Mouse (Mus musculus): Measurements from ENCODE around the gene Exoc2.

Exoc2 gene

DNA sequence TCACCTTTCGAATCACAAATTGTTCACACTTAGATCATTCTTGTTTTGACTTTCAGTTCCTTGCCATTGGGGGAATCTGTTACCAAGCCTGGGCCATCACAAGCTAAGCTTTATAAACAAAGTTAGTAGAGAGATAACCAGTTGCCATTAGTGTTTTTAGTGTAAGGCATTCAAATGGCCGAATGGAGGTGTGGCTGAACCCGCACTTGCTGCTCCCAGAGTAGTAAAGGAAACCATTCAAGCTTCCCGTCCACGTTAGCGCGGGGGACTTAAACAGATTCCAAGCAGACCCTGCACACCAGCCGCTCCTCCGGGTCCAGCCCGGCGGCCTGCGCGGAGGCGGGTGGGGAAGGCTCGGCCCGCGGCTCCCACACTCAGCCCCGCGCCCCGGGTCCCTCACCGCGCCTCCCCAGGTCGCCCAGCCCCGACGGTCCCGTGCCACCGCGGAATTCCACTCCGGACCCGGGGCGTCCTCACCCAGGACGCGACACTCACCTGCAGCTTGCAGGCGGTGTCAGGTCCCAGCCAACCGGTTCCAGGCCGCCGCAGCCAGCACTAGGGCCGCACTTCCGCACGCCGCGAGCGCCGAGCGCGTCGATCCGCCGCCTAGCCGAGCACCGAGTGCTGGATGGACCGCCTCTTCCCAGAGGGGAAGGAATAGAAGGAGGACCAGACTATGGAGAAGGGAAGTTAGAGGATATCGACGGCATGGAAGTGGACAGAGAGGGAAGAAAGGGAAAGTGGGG is at the start of gene Exoc2, which contains the start of gene Gm5447:
Gene Exoc2 (minus strand): TSS at position 593 of the 746 bp plus-strand sequence.
Gene Gm5447 (plus strand): TSS at position 704 of the 746 bp plus-strand sequence.
- peak; percentile 90 for DNase-seq (ENCODE audit: low read depth, low spot score)

DNA sequence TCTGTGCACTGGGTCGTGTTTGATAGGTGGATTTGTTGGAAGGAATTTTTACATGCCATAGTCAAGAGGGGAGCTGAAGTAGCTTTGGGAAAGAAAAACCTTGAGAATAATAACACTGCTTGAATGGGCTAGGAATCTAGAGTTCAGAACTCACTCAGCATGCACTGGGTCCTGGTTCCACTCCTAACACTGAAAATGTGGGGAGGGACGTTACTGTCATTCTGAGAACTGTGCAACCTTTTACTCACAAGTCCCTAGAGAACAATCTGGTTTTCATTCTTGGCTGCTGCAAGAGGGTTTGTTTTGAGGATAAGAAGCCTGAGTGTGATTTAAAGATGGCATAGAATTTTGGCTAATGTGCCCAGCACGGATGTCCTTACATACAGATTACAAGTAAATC is 49.8 kb upstream of the Exoc2 start:
- no peak for DNase-seq (ENCODE audit: low read depth, low spot score)

DNA sequence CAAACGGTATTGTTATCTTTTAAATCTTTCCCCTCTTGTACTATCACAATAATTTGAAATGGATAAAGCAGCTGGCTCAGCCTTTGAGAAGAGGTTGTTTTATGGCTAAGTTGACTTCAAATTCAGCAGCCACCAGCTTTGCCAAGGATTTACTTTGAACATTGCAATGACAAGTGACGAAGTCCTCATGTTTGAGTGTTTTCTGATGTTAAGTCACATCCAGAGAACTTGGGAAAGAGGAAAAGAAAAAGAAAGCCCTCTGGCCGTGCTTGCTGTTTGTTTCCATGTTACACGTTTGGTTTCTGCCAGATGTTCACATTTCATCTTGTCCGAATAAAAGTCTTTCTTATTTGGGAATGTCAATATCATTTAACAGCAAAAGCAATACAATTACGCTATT is 48.0 kb upstream of the Exoc2 start:
- no peak for DNase-seq (ENCODE audit: low read depth, low spot score)

DNA sequence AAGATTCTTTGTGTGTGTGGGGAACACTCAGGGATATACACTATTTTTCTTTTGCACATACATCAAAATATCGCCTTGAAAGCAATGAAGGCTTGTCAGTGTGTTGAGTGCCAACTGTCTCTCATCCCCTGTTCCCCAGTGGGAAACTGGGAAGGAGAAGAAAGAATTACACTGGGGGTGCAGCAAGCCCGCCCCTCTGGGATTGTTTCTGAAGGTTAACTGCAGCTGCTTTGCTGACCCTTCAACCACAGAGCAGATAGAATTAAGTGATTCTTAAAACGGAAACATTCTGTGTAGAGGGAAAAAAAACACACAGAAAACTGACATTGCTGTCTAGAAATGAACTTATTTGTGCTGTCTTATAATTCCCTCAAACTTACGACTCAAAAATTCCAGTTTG is 47.6 kb upstream of the Exoc2 start:
- DNase-seq (ENCODE audit: low read depth, low spot score), result no peak

DNA sequence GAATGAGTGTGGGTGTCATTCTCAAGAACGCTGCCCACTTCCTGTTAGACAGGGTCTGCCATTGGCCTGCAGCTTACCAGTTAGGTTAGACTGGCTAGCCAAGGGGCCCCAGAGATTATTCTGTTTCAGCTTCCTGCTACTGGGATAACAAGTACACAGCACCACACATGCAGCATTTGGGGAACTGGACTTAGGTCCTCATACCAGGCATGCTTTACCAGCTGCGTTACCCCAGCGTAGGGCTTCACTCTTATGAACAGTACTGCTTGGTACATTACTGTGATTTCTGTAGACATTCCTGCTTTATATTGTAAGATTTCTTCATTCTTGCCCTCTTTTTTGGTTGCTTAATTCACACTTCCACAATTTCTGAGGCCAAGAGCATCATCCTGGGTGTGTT is 43.7 kb upstream of the Exoc2 start:
- no peak for DNase-seq (ENCODE audit: low read depth, low spot score)

DNA sequence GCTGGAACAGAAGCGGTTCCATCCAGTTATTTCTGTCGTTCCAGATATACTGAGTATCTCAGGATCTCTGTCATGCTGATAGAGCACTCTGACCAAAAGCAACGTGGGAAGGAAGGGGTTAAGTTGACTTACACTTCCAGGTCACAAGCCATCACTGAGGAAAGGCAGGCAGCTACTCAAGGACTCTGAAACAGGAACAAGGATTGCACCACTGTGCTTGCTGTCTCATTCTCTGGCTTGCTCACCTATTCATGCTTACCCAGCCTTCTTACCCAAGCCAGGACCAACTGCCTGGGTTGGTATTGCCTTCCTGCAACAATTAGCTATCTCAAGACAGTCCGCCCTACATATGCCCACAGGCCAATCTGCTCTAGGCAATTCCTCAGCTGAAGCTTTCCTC is 31.1 kb upstream of the Exoc2 start:
- DNase-seq (ENCODE audit: low read depth, low spot score), result no peak

DNA sequence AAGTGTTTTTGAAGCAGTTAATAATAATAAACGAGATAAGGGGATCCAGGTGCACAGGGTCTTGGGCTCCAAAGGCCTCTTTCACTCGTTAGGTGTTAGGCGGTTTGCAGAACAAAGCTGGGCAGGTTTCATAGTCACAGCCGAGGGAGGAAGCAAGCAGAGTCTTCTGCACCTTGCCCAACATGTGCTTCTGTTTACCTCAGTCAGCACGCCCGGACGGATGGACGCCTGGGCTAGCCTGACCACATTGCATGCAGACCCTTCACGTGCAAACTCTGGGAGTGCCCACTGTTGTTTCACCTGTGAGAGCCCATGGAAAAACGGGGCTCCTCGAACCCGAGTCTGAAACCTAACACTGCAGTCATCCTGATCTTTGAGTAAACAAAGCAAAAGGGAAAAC is 30.6 kb upstream of the Exoc2 start:
- no peak for DNase-seq (ENCODE audit: low read depth, low spot score)

DNA sequence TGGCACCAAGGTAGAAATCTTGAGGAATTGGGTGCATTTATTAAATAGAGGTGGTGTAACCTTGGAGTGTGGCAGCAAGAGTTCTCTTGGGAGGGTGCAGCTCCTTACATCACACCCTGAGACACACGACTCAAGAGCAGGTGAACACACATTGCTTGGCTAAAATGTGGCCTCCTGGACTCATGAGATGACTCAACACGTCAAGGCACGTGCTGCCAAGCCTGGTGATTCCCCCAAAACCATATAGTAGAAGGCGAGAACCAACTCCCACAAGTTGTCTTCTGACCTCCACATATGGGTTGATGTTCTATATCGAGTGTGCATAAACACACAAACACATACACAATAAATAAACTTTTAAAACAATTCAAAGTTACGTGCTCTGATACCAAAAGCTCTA is 25.9 kb upstream of the Exoc2 start:
- DNase-seq (ENCODE audit: low read depth, low spot score), result no peak

DNA sequence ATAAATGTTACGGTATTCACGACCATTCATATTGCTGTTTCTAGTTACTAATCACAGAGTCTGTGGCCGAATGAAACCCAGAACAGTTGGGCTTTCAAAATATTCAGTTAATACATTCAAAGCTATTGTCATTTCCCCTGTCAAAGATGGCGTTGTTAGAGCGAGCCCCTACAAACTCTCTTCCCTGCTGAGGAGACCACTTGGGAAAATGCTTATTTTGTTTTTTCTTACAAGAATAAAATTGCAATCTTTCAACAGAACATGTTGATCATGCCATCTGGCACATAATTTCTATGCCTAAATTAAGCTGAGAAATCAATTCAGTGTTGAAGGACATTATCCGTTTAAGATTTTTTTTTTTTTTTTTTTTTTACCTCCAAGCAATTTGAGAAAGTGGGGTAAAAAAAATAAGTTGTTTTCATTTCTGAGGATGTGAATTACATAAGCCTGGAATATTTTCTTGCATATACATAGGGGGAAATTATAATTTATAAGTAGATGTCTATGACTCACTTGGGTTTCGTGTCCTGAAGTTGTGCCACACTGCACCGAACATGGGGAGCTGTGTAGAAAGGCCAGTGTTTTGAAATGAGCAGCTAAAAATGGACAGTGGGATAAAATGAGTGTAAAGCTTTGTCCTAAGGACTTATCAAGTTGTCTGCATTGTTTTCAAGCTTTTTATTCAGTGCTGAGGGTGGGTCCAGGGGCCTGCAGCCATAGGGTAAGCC is 23.8 kb upstream of the Exoc2 start:
- no peak for DNase-seq (ENCODE audit: low read depth, low spot score)

DNA sequence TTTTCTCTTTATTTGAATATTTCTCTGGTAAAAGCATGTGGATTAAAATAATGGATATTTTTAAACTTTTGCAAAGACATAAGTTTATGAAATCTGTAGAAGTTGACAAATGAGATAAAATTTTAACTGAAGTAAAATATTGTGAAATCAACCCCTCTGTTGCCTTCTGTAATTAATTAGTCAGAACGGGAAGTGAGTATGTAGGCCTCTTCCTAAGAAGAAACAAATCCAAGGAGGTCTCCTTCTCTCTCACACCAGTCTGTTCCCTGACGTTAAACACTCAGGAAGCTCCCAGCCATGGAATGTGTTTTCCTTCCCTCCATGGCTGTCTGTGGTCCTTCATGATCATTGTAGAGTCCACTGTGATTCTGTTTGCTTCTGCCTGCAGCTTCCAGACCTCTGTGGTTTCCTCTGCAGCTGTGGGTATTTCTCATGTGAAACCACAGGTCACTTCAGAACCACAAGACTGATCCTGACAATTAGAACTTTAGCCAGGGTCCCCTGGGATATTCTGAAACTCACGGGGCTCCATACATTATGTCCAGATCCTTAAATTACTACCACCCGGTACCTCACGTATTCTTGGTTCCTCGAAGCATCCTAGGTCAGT is 20.5 kb upstream of the Exoc2 start:
- DNase-seq (ENCODE audit: low read depth, low spot score), result no peak

DNA sequence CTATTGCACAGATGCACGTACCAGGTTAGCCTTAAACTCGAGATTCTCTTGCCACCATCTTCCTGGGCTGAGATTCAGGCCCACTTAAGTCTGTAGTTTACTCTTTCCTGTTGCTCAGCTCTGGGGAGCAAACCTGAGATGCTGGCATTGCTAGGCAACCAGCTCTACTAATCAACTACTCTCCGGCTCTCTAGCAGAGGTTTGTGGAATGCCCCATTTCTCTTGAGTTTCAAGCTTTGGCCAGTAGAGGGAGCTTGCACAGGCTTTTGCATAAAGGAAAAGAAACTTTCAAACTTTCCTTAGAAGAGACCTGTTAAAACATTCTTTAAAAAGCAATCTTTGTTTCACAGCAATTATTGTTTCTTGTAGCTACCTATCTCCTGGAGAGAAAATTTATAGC is 19.9 kb upstream of the Exoc2 start:
- peak; percentile 85 for DNase-seq (ENCODE audit: low read depth, low spot score)

DNA sequence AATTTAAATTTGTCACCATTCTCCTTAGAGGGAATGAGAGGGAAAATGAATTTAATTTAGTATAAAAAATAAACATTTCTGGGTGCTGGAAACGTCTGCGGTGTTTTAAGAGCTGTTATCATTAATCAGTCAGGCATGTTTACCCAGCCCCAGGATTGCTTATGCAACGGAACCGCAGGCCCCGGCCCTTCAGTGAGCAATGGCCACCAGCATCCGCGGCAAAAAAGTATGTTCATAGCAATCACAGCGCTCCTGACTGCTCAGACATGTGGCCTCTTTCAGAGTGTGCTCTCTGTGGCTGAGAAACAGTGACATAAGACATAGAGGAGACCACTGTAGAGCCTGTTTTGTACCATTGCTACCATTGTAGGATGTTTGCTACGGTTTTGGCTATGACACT is 16.3 kb upstream of the Exoc2 start:
- no peak for DNase-seq (ENCODE audit: low read depth, low spot score)

DNA sequence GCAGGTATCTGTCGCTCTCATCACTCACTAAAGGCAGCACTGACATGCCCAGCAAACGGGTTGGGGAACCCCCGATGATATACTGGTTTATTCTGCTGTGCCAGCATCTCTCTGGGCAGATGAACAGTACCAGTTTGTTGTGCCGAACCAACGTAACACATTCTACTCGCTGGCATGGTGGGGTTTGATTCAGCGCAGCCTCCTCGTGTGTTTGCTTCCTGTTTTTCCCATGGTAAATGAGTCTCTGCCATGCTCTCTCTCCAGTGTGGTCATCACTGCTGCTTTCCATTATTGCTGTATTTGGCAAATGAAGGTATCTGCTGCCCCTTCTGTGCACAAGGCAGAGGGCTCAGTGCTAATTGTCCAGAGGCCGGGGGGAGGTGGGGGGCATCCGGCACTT is 15.8 kb upstream of the Exoc2 start:
- DNase-seq (ENCODE audit: low read depth, low spot score), result no peak

DNA sequence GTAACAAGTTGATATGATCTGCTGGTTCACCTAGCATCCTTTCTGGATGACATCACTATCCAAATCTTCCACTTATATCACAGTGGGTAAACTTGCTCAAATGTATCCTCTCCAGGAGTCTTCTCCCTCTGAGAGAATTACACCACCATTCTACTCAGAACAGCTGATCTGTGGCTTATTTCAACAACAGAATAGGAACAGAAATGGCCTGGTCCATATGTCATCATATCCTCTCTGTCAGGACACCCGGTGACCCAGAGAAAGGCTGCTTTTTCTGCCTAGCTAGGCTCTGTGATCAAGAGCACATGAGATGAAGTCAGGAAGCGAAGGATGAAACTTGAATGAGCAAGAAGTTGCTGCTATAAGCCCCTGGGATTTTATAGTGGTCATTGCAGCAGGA is 13.8 kb upstream of the Exoc2 start:
- DNase-seq (ENCODE audit: low read depth, low spot score), result no peak

DNA sequence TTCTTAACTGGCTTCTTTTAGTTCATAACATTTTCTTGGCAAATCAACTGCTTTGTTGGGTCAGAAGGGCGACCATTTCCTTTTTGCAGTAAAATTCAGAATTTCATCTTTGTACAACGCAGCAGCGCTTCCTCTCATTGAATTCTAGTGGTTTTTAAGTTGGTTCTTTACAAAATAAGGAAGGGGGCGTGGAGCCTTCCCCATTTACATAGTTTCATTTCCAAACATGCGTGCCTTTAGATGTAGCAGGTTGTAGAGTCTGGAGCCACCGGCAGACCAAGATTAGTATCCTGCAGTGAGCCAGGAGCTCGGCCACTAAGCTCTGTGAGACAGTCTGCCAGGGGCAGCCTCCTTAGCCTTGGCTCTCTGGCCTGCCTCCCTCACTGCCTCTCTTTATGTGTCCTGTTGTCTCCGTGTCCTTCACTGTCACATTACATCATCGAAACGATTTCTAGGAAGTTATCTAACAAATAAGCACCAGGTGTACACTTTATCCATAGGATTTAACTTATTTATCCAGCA is 13.1 kb upstream of the Exoc2 start:
- no peak for DNase-seq (ENCODE audit: low read depth, low spot score)

DNA sequence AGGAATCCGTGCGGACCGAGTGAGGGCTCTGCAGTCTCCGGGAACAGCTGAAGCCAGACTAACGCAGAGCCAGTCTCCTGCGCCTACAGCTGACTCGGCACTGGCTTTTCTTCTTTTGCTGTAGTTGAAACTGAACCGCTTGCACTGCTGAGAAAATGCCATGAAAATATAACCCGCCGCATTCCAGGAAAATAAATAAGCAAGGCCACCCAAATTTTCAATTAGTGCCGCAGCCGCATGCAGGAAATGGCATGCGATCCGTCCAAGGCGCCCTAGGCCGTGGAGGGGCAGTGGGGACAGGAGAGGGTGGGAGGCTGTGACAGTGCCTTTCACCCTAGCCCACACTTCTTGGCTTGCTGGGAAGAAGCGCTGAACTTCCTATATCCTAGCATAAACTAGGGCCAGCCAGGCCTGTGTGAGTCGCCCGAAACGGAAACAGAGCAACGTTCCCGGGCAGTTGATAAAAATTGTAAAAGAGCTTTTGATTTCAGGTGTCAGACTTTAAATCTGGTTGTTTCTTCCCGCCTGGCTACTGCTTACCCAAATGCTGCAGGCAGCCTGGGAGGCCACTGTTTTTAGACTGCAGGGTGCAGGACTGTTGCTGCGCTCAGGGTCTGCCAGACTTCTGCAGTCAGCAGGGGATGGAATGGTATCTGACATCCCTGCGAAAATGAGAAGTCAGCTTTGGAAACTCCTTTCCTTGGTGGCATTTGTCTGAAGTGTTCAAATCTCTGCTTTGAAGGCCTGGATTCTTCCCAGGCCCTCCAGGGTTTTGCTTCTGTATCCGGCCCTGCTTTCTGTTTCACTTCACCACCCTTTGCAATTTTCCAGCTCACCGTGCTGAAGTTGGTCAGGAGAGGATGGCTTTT is 11.9 kb upstream of the Exoc2 start:
- DNase-seq (ENCODE audit: low read depth, low spot score), result peak; percentile 46

DNA sequence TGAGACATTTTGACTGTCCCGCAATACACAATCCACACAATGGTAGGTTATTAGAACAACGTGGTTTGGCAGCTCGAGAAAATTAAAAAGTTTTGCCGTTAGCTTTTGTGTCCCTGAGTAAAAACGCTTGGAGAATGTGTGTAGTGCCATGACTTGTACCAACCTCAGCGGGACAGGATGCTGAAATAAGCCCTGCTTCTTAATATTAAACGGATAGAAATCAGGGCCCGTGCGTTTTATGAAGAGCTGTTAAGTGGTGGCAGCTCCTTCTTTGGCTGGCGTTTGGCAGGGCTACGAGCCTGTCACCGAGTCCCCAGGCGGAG is 11.3 kb upstream of the Exoc2 start:
- no peak for DNase-seq (ENCODE audit: low read depth, low spot score)

DNA sequence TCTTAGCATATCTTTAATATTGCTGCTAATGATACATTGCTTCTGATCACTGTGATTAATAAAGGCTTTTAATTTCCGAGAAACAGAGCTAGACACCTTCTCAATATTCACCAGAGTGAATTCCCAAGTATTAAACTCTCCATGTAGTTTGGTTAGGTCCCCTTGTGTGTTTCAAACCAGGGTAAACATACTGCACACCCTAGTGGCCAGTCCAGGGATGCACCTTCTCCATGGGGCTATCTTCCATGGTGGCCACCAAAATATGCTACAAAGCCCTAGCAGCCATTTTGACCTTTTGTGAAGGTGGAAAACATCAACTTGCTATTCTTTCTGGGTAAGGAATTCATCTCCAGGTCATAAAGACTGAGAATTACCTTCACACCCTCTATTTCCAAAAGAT is 7.8 kb upstream of the Exoc2 start:
- peak; percentile 64 for DNase-seq (ENCODE audit: low read depth, low spot score)

DNA sequence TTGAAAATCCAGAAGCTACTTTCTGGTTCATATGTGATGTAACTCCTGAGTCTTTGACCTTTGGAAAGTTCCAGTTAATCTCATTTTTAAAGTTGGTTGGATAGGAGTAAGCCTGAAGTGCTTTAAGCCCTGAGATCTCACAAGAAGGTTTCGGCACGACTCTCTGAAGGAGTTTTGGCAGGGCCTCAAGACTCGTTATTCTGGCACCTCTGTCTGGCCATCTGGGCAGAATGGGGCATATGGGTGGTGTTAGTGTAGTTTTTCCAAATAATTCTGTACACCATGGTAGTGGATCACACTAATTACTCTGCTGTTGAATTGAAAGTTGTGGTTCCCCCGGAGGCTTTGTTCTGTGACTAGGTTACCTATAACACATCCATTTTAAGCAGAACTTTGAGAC is 4.3 kb upstream of the Exoc2 start:
- DNase-seq (ENCODE audit: low read depth, low spot score), result no peak

DNA sequence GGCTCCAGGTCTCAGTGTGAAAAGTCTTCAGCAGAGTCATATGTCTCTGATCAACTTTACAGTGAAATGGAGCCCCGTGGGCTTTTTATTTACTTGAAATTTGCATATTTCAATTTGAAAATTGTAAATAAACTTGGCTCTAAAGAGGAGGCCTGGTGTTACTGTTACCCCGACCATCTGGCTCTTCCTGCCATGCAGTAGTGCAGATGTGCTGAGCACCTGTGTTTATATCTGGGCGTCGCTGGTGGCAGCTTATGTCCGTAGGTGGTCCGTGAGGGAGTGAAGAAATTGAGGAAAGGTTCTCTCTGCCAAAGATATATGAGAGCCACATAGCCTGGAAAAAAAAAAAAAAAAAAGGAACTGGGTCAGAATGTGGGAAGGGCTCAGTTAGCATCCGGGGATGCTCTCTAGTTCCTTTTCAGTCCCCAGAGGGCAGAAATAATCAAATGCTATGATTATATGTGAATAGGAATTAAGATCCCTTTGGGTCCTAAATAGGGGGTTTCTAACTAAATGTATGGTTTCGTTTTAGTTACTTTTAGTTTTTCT is 2.7 kb upstream of the Exoc2 start:
- DNase-seq (ENCODE audit: low read depth, low spot score), result no peak

DNA sequence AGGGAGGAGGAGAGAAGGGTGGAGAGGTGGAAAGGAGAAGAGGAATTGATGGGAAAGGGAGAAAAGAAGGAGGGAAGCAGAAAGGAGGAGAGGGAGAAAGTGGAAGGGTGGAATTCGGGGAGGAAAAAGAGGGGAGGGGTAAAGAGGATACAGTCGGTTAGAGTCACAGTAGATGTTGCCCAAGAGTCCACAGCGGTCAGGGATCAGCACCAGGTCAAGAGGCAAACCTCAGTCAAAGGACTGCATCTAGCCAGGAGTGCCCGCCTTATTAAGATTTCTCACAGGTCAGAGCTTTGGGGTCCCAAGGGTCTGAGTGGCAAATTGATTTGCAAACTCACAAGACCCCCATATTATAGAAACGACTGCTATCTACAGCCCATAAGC is 346 bp upstream of the Exoc2 start:
- no peak for DNase-seq (ENCODE audit: low read depth, low spot score)

DNA sequence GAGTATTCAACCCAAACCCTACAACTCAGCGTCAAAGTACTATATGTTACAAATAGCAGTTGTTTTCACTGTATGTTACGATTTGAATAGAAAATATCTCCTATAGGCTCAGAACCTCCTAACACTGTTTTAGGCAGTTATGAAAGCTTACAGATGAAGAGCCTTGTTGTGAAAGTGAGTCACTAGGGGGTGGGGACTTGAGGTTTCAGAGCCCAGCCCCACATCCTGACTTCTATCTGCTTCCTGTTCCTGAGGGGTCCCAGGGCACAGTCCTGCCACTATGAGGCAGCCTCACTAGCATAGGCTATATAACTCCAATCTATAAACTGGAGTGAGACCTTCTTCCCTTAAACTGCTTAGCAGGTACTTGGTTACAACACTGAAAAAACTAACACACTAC is 1.8 kb downstream of the Exoc2 start:
- no peak for DNase-seq (ENCODE audit: low read depth, low spot score)
